Mouse (Mus musculus) liver, postnatal 0 days (tissue): ENCODE data around the gene Braf. TPM values are rescaled to one million over a fixed set of nuclear protein-coding genes. Genes with fewer than 3 reads are reported as not detected.

Experiments used
- ATAC-seq: fragments of 200-750 bp; cut with Nextera tagmentation; 2 replicates; pipeline ENCODE4 v1.8.0; 2017; ENCODE audit warnings: mild to moderate bottlenecking, moderate library complexity
- DNase-seq: peaks from one replicate; pipeline ENCODE4 v3.0.0-alpha.2; 2016
- H3K27ac ChIP-seq: fragments of 300-500 bp; sonication (generic); 2 replicates; pipeline ENCODE4 v1.5.1; 2014; ENCODE audit warnings: antibody characterized with exemption, moderate library complexity, mild to moderate bottlenecking, low read depth
- H3K27me3 ChIP-seq: fragments of 300-500 bp; sonication (generic); 2 replicates; pipeline ENCODE4 v1.6.1; 2014; ENCODE audit warnings: low read length, control low read depth, mixed read lengths; ENCODE audit not compliant: insufficient read depth
- H3K36me3 ChIP-seq: fragments of 300-500 bp; sonication (generic); replicated peaks from 2 replicates; pipeline ENCODE4 v1.6.1; 2014; ENCODE audit warnings: mild to moderate bottlenecking, control low read depth, low read length, moderate library complexity, mixed read lengths; ENCODE audit not compliant: insufficient read depth
- H3K4me1 ChIP-seq: fragments of 300-500 bp; sonication (generic); 2 replicates; pipeline ENCODE4 v1.6.1; 2014; ENCODE audit warnings: antibody characterized with exemption, mild to moderate bottlenecking, control low read depth; ENCODE audit not compliant: insufficient read depth
- H3K4me2 ChIP-seq: fragments of 300-500 bp; sonication (generic); 2 replicates; pipeline ENCODE4 v1.6.1; 2014; ENCODE audit warnings: low read depth, mild to moderate bottlenecking, low read length, moderate library complexity, mixed read lengths
- H3K4me3 ChIP-seq: fragments of 300-500 bp; sonication (generic); 2 replicates; pipeline ENCODE4 v1.5.1; 2014; ENCODE audit warnings: low read depth, low read length
- H3K9ac ChIP-seq: fragments of 300-500 bp; sonication (generic); replicated peaks from 2 replicates; pipeline ENCODE4 v1.6.1; 2014; ENCODE audit warnings: mild to moderate bottlenecking, moderate library complexity
- H3K9me3 ChIP-seq: fragments of 300-500 bp; sonication (generic); 2 replicates; pipeline ENCODE4 v1.6.1; 2016; ENCODE audit warnings: mild to moderate bottlenecking, control low read depth, low read length, mixed read lengths
- CTCF ChIP-seq: sonication (generic); IDR thresholded peaks from 2 replicates; pipeline ENCODE4 v1.5.1; 2016; ENCODE audit warnings: antibody characterized with exemption, low read depth
- EP300 ChIP-seq: IDR thresholded peaks from 2 replicates; pipeline ENCODE4 v1.6.1; 2016; ENCODE audit warnings: antibody characterized with exemption, low read depth, mild to moderate bottlenecking
- WGBS: fragments of 180-500 bp; shearing (Covaris S2); extraction: QIAGEN DNeasy Blood & Tissue Kit; methylation state at CpG from one replicate; pipeline ENCODE4 v1.1.7; 2014; ENCODE audit not compliant: insufficient replicate concordance; 5-methylcytosine and 5-hydroxymethylcytosine counted together
- polyA plus RNA-seq: library from polyadenylated mRNA; unstranded; fragments of >200 nt; fragmentation: Nextera tagmentation; extraction: Ambion mirVana; gene quantifications from 2 replicates; pipeline ENCODE4 v1.2.1, GENCODE M21; 2015

Gene Braf
- polyA plus RNA-seq, 1 experiment from 2014 or later, result 2.7 TPM

DNA sequence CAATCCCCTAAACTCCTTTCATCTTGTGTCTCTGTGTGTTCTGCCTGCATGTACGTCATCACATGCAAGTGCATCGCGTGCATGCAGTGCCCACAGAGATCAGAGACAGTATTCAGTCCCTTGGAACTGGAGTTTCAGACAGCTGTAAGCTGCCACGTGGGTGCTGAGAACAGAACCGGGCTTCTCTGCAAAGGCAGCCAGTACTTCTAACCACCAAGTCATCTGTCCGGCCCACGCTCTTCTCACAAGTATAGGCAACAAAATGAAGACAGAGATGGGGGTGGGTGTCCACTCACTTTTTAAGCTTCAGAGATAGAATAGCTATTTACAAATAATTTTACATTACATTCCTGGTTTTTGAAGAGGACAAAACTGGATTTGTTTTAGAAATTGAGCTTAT, 50.2 kb downstream of the Braf start:
- Histone ChIP-seq H3K9me3 (no peaks in the 10 kb centered on the region; the same call in 1 of the 2 replicates), H3K27me3 (no peaks in the 10 kb centered on the region), H3K4me2 (no peak overlapping the region), H3K4me3 (no peak overlapping the region), H3K27ac (no peak overlapping the region), H3K4me1 (no peaks in the 10 kb centered on the region), H3K9ac (no peak overlapping the region), H3K36me3 (peaks cover 10% of the 10 kb centered on the region)
- TF ChIP-seq CTCF (no peak), EP300 (no peak)
- WGBS, result 84% methylated on average over 7 of the region's 7 CpGs
- DNase-seq, result no peak
- ATAC-seq, result no peak

DNA sequence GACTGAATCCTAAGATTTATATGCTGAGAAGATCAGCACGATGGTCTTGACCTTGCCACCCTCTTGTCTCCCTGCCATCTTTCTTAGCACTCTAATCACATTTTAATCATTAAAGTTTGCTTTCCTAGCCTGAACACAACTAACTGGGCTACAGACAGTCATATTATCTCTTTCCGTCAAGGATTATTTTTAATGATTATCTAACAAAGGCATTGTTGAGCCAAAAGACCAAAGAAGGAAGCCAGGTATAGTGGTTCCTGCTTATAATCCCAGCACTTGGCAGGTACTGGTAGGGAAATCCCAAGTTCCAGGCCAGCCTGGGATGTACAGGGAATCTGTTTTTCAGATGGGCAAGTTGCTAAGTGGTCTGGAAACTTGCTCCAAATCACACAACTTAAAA, 114.0 kb downstream of the Braf start:
- Histone ChIP-seq H3K4me3 (no peak overlapping the region), H3K9me3 (no peaks in the 10 kb centered on the region), H3K27ac (no peak overlapping the region), H3K4me2 (no peak overlapping the region), H3K27me3 (no peaks in the 10 kb centered on the region), H3K9ac (no peak overlapping the region), H3K36me3 (peaks cover 17% of the 10 kb centered on the region), H3K4me1 (no peaks in the 10 kb centered on the region; the same call in 1 of the 2 replicates)
- WGBS, result 79% methylated on average over 2 of the region's 2 CpGs
- TF ChIP-seq EP300 (no peak), CTCF (no peak)
- DNase-seq, result no peak
- ATAC-seq, result no peak

DNA sequence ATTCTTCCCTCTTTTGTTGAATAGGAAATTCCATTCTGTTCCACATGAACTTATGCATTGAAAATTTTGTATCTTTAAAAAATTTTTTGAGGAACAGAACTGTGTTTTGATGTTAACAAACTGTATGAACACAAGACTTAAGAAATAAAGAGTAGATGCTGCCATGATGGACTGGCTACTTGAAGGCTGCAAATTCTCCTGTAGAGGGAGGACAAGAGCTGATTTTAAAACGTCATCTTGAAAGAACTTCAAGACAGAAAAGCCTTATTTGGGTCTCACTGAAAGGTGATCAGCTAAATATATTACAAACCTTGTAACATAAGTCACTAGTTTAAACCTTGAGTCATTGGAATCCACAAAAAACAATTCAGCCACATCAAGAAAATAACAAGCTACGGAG, 115.1 kb downstream of the Braf start:
- no peak overlapping the region for H3K27ac ChIP-seq
- peaks cover 15% of the 10 kb centered on the region for H3K36me3 ChIP-seq
- peak; percentile 19; the same call in 1 of the 2 replicates for TF ChIP-seq CTCF
- no peak for TF ChIP-seq EP300
- H3K4me2 ChIP-seq, result no peak overlapping the region
- H3K9me3 ChIP-seq, result no peaks in the 10 kb centered on the region
- no peak overlapping the region for H3K9ac ChIP-seq
- 75% methylated on average over 2 of the region's 2 CpGs for WGBS
- H3K4me3 ChIP-seq, result no peak overlapping the region
- no peaks in the 10 kb centered on the region for H3K27me3 ChIP-seq
- ATAC-seq (no peak), DNase-seq (no peak)
- H3K4me1 ChIP-seq, result no peaks in the 10 kb centered on the region; the same call in 1 of the 2 replicates

DNA sequence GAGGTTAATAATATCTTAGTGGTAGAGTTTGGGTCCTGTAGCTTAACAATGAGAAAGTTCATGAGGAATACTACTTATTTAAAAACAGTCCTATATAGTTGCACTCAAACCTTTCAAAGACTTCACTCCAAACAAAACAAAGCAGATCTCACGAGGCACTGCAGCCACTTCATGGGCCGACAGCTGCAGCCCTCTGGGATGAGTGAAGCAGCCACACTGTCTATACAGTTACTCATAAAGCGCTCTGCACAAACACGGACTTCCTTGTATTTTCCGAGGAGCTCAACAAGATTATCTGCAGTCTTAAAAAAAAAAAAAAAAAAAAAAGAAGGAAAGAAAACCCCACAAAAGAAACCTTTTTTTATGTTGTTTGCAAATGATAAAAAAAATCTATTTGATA, 117.9 kb downstream of the Braf start:
- no peak overlapping the region for H3K4me2 ChIP-seq
- DNase-seq, result no peak
- H3K4me1 ChIP-seq, result peaks cover 2% of the 10 kb centered on the region; the same call in 1 of the 2 replicates
- no peak overlapping the region for H3K4me3 ChIP-seq
- ATAC-seq, result no peak
- 71% methylated on average over 5 of the region's 5 CpGs for WGBS
- no peaks in the 10 kb centered on the region for H3K27me3 ChIP-seq
- no peak overlapping the region for H3K9ac ChIP-seq
- TF ChIP-seq CTCF (no peak), EP300 (no peak)
- H3K9me3 ChIP-seq, result no peaks in the 10 kb centered on the region
- H3K27ac ChIP-seq, result no peak overlapping the region
- peaks cover 6% of the 10 kb centered on the region; the same call in 1 of the 2 replicates for H3K36me3 ChIP-seq

DNA sequence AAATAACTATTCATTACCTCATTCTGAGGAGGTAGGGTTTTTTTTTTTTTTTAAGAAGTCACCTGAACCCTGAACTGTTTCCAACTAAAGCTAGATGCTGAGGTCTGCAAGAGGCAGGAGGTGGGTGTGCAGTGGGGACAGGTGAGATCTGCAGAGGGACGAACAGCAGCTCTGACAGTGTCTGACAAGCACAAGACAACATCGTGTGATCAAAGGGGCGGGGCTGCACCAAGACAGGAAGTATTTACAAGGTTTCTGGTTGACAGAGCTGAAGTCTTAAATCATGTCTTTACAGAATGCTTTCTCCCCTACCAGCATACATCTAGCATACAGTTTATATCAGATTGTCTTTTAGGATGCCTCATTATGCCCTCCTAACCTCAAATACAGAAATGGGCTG, 118.4 kb downstream of the Braf start:
- Histone ChIP-seq H3K9me3 (no peaks in the 10 kb centered on the region), H3K9ac (no peak overlapping the region), H3K27me3 (no peaks in the 10 kb centered on the region), H3K4me1 (peaks cover 2% of the 10 kb centered on the region; the same call in 1 of the 2 replicates), H3K27ac (no peak overlapping the region), H3K4me3 (no peak overlapping the region), H3K4me2 (no peak overlapping the region), H3K36me3 (peaks cover 9% of the 10 kb centered on the region; the same call in 1 of the 2 replicates)
- 41% methylated on average over 3 of the region's 3 CpGs for WGBS
- no peak for DNase-seq
- no peak for TF ChIP-seq EP300
- no peak for TF ChIP-seq CTCF
- no peak for ATAC-seq

DNA sequence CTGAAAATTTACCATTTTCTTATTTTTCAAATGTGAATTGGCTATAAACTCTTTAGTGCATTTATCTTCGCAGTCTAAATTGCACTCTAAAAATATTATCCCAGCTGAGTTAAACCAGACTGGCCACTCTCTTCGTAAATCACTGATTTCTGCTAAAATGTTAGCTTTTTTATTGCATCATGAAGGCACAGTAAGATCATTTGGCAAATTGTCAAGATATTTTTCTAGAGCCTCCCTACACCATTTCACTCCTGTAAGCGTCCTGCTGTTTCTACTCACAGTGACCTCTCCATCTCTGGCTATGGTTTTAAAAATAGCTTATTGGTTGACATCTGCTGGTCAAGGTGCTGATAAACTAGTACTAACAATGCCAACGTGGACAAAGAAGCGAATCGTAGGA, 119.2 kb downstream of the Braf start:
- H3K9ac ChIP-seq, result no peak overlapping the region
- H3K27ac ChIP-seq, result no peak overlapping the region
- DNase-seq (no peak), ATAC-seq (no peak)
- WGBS, result 69% methylated on average over 6 of the region's 6 CpGs
- peaks cover 2% of the 10 kb centered on the region; the same call in 1 of the 2 replicates for H3K4me1 ChIP-seq
- H3K4me2 ChIP-seq, result no peak overlapping the region
- no peak for TF ChIP-seq EP300
- TF ChIP-seq CTCF, result no peak
- H3K27me3 ChIP-seq, result no peaks in the 10 kb centered on the region
- no peak overlapping the region for H3K4me3 ChIP-seq
- no peaks in the 10 kb centered on the region for H3K9me3 ChIP-seq
- peaks cover 9% of the 10 kb centered on the region; the same call in 1 of the 2 replicates for H3K36me3 ChIP-seq

DNA sequence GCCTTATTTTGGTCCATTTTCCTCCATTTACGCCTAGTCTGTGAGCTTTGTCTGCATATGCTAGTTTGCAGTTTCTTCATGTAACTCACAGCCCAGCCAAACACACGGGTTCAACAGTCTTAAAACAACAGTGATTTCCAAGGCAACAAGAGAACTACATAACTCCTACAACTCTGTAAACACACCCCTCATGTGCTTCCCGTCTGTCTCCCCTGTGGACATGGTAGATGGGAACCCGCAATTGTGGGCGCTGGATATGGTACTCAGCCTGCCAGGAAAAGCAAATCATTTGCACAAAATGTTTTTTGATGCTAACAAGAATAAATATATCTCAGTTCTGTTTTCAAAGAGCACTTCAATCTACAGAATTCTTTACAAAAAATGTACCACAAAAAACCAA, 120.7 kb downstream of the Braf start:
- H3K27ac ChIP-seq, result no peak overlapping the region
- H3K9ac ChIP-seq, result no peak overlapping the region
- H3K4me1 ChIP-seq, result peaks cover 2% of the 10 kb centered on the region; the same call in 1 of the 2 replicates
- peaks cover 17% of the 10 kb centered on the region for H3K36me3 ChIP-seq
- no peak overlapping the region for H3K4me3 ChIP-seq
- H3K27me3 ChIP-seq, result no peaks in the 10 kb centered on the region
- TF ChIP-seq EP300, result no peak
- TF ChIP-seq CTCF, result no peak
- DNase-seq (no peak), ATAC-seq (no peak)
- 73% methylated on average over 5 of the region's 5 CpGs for WGBS
- no peak overlapping the region for H3K4me2 ChIP-seq
- H3K9me3 ChIP-seq, result no peaks in the 10 kb centered on the region
